Mouse (Mus musculus) midbrain, embryonic 15.5 days (tissue): ENCODE results near the gene Tmeff1. TPM values are rescaled to one million over a fixed set of nuclear protein-coding genes. Genes with fewer than 3 reads are reported as not detected.

ENCODE experiments used
- ATAC-seq: fragments of 200-750 bp; cut with Nextera tagmentation; replicated peaks from 2 replicates; pipeline ENCODE4 v1.8.0; 2017; ENCODE audit warnings: moderate TSS enrichment
- H3K27ac ChIP-seq: fragments of 300-500 bp; sonication (generic); 2 replicates; pipeline ENCODE4 v1.5.1; 2015; ENCODE audit warnings: mild to moderate bottlenecking, inconsistent platforms
- H3K27me3 ChIP-seq: fragments of 300-500 bp; sonication (generic); replicated peaks from 2 replicates; pipeline ENCODE4 v1.6.1; 2015; ENCODE audit warnings: inconsistent platforms
- H3K36me3 ChIP-seq: fragments of 300-500 bp; sonication (generic); replicated peaks from 2 replicates; pipeline ENCODE4 v1.6.1; 2015; ENCODE audit warnings: inconsistent platforms
- H3K4me1 ChIP-seq: fragments of 300-500 bp; sonication (generic); 2 replicates; pipeline ENCODE4 v1.6.1; 2015; ENCODE audit warnings: inconsistent platforms
- H3K4me2 ChIP-seq: fragments of 300-500 bp; sonication (generic); 2 replicates; pipeline ENCODE4 v1.6.1; 2015; ENCODE audit warnings: inconsistent platforms, mild to moderate bottlenecking, moderate library complexity
- H3K4me3 ChIP-seq: fragments of 300-500 bp; sonication (generic); 2 replicates; pipeline ENCODE4 v1.5.1; 2015; ENCODE audit warnings: mild to moderate bottlenecking, inconsistent platforms
- H3K9ac ChIP-seq: fragments of 300-500 bp; sonication (generic); 2 replicates; pipeline ENCODE4 v1.6.1; 2015; ENCODE audit warnings: mild to moderate bottlenecking, inconsistent platforms
- H3K9me3 ChIP-seq: fragments of 300-500 bp; sonication (generic); 2 replicates; pipeline ENCODE4 v1.6.1; 2016; ENCODE audit warnings: inconsistent platforms
- WGBS: fragments of 180-500 bp; shearing (Covaris S2); methylation state at CpG from one replicate; pipeline ENCODE4 v1.1.7; 2015; ENCODE audit warnings: mixed read lengths; 5-methylcytosine and 5-hydroxymethylcytosine counted together
- polyA plus RNA-seq: library from polyadenylated mRNA; unstranded; fragments of >200 nt; fragmentation: Nextera tagmentation; extraction: Ambion mirVana; gene quantifications from 2 replicates; pipeline ENCODE4 v1.2.1, GENCODE M21; 2015

Tmeff1 gene
- polyA plus RNA-seq, 1 experiment from 2014 or later: 293 TPM

DNA sequence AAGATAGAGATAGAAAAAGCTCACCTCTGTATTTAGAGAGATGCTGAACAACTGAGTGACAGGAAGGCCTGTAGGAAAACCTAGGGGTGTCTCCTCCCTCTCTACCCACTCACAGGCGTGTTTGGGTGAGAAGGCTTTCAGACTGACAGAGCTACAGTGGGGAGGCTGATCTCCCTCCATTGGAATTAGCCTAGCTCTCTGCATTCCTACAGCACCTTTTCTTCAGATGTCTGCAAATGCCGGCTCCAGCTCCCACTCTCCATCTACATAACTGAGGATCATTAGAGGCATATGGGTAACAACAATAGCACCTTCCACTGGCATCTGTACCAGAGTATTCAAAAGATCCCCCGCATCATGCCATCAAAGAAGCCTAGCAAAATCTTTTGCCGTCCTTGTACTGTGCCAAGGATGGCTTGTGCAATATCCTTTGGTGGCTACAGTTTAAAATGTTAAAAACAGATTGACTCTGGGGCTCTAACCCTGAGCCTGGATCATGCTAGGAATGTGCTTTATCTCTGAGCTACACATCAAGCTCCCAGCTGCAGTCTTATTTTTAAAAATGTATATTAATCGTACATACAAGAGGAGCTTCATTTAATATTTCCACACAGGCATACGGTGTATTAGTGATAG, 5.4 kb upstream of the Tmeff1 start:
- no peak for ATAC-seq
- peaks cover 24% of the 10 kb centered on the region for H3K4me1 ChIP-seq
- no peaks in the 10 kb centered on the region for H3K27me3 ChIP-seq
- 56% methylated on average over 6 of the region's 6 CpGs for WGBS
- H3K9ac ChIP-seq: no peak overlapping the region
- no peak overlapping the region for H3K4me3 ChIP-seq
- no peak overlapping the region for H3K27ac ChIP-seq
- H3K4me2 ChIP-seq: no peak overlapping the region
- no peaks in the 10 kb centered on the region for H3K36me3 ChIP-seq
- no peaks in the 10 kb centered on the region for H3K9me3 ChIP-seq

DNA sequence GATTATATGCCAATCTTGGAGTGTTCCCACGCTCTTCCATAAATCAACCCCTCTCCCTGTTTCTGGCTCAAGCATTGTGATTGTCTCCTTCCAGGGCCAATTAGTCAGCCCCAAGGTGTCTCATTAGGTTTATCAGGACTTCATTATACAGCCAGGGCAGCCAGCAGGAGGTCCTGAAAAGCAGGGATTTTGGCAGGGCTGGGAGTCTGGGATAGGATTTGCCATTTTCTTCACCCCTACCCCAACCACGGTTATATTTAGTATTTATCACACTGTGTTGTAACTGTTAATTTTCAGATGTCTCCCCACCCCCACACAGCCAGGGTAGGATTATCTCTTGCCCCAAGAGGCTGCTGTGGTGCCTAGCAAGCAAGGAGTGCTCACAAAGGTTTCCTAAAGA, 3.8 kb upstream of the Tmeff1 start:
- 9% methylated on average over 2 of the region's 2 CpGs for WGBS

DNA sequence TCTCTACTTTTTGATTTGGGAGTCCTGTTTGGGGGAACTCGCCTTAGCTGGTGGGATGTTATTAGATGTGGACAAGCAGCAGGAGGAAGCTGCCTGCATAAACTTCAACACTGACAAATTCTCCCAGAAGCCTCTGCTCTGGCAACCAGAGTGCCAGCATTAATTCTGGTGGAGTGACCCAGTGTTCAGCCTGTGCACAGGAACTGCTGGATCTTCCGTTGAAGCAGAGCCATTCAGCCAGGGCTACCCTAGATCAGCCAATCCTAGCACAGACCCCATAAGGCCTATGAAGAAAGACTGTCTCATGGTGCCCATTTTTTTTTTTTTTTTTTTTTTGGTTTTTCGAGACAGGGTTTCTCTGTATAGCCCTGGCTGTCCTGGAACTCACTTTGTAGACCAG, 3.0 kb upstream of the Tmeff1 start:
- Histone ChIP-seq H3K27me3 (no peaks in the 10 kb centered on the region), H3K4me1 (peaks cover 29% of the 10 kb centered on the region), H3K9ac (no peak overlapping the region), H3K4me2 (no peak overlapping the region), H3K4me3 (no peak overlapping the region), H3K36me3 (no peaks in the 10 kb centered on the region), H3K9me3 (no peaks in the 10 kb centered on the region), H3K27ac (no peak overlapping the region)
- WGBS: 38% methylated on average over 2 of the region's 3 CpGs
- no peak for ATAC-seq

More for the DNA sequence above, 3.8 kb upstream of the Tmeff1 start:
- Histone ChIP-seq H3K4me3 (no peak overlapping the region), H3K4me2 (no peak overlapping the region), H3K36me3 (no peaks in the 10 kb centered on the region), H3K27ac (peak overlapping the region; percentile 45), H3K27me3 (no peaks in the 10 kb centered on the region), H3K4me1 (peaks cover 24% of the 10 kb centered on the region), H3K9ac (no peak overlapping the region), H3K9me3 (no peaks in the 10 kb centered on the region)
- ATAC-seq: no peak

DNA sequence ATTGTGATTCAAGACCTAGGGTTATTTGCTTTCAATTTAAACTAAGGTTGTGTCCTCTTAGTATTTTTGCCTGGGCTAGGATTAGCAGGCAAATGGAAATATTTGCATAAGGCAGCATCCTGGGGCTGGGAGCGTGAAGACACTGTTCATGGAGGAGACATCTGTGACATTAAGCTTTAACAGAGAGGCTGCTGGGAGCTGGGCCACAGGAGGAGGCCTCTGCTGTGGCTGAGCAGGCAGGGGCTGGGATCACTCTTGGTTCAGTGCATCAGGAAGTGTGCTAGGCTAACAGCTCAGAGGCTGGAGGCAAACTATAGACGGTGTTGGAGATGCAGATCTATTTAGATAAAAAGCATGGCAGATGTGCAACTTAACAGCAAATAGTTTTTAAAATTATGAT, 2.0 kb upstream of the Tmeff1 start:
- H3K9me3 ChIP-seq: no peaks in the 10 kb centered on the region
- H3K36me3 ChIP-seq: no peaks in the 10 kb centered on the region
- no peaks in the 10 kb centered on the region for H3K27me3 ChIP-seq
- WGBS: 34% methylated on average over 2 of the region's 2 CpGs
- no peak for ATAC-seq
- H3K9ac ChIP-seq: no peak overlapping the region
- H3K4me1 ChIP-seq: peaks cover 34% of the 10 kb centered on the region
- H3K4me2 ChIP-seq: no peak overlapping the region
- H3K4me3 ChIP-seq: no peak overlapping the region
- H3K27ac ChIP-seq: no peak overlapping the region

DNA sequence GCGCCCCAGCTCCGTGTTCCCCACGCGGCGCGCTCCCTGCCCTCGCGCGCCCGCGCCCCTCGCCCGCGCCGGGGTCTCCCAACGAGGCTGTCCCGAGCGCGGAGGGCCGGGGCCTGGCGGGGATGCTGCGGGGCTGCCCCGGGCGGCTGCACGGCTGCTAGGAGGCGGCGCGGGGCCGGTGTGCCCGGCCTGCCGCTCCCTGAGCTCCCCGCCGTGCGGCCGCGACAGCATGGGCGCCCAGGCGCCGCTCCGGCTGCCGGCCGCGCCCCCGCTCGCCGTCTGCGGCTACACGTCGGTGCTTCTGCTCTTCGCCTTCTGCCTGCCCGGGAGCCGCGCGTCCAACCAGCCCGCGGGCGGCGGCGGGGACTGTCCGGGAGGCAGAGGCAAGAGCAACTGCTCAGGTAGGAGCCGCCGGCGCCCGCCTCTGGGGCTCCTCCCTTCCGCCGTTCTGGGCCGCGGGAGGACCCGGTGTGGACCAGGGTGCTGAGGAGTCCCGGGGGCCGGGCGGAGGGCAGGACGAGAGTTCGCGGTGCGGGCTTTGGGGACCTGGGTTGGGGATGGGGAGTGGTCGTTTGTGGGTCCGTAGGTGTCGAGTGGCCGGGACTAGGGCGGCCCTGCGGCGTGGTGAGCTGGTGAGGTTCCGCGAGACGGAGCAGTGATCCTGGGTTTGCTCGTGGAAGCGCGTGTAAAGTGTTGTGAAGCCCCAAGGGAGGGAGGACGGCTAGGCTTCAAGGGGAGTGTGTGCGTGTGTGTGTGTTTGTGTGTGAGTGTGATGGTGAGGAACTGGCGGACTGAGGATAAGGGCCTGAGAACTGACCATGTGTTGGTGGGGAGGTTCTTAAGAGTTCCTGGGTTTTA, 496 bp downstream of the Tmeff1 start:
- no peaks in the 10 kb centered on the region for H3K9me3 ChIP-seq
- H3K36me3 ChIP-seq: no peaks in the 10 kb centered on the region
- H3K4me2 ChIP-seq: peak overlapping the region; percentile 88
- H3K4me3 ChIP-seq: peak overlapping the region; percentile 83
- WGBS: under 1% methylated on average over 79 of the region's 92 CpGs
- peak overlapping the region; percentile 94 for H3K27ac ChIP-seq
- H3K27me3 ChIP-seq: no peaks in the 10 kb centered on the region
- peaks cover 50% of the 10 kb centered on the region for H3K4me1 ChIP-seq
- peak overlapping the region; percentile 89 for H3K9ac ChIP-seq
- peak; percentile 75 for ATAC-seq

DNA sequence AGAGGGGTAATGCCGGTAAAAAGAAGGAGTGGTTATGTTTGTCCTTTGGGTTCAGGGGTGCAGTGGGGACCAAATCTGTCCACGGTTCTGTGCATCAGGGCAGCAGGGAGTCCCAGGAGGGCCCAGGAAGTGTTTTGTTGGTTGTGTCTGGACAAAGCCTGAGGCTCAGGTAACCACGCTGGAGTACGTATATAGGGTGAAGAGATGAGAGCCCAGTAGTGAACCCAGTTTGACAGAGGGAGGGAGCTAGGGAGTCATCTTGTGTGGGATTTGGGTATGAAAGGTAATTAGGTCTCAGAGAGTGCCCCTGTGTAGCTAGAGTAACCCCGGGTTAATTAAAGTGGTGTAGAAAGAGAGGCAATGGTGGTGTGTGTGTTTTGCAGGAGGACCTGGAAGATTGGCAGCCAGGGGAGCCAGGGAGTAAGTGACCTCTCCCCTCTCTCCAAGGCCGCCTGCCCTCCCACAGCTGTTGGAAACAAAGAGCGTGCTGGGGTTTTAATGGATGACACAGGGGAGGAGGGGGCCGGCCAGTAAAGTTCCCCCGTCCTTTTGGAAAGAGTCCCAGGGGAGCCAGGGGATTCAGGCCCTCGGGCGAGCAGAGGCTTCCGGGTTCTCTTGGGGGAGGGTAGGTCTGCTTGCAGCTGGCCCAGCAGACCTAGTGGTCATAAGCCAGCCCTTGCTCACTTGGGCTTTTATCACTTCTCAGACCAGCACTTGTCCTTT, 1.3 kb downstream of the Tmeff1 start:
- peak; percentile 51 for ATAC-seq
- under 1% methylated on average over 12 of the region's 12 CpGs for WGBS

DNA sequence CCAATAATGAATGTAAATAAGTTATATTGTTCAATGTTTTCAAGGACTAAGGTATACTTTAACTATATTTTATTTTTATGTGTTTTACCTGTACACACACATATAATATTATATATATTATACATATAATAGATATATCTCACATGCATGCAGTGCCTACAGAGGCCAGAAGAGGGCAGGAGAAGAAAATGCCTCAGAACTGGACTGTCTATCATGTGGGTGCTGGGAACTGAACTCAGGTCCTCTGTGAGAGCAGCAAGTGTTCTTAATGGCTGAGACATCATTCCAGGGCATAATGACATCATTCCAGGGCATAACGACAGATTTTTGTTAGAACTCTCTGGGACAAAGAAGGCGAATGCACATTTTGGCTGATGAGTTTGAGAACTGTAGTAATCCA, 2.6 kb downstream of the Tmeff1 start:
- no peak overlapping the region for H3K4me3 ChIP-seq
- no peaks in the 10 kb centered on the region for H3K27me3 ChIP-seq
- no peaks in the 10 kb centered on the region for H3K36me3 ChIP-seq
- no peak overlapping the region for H3K9ac ChIP-seq
- H3K4me1 ChIP-seq: peaks cover 50% of the 10 kb centered on the region
- ATAC-seq: no peak
- H3K27ac ChIP-seq: no peak overlapping the region
- H3K9me3 ChIP-seq: no peaks in the 10 kb centered on the region
- no peak overlapping the region for H3K4me2 ChIP-seq
- 97% methylated on average over 2 of the region's 2 CpGs for WGBS

More for the DNA sequence above, 1.3 kb downstream of the Tmeff1 start:
- H3K4me2 ChIP-seq: peak overlapping the region; percentile 88
- H3K27ac ChIP-seq: peak overlapping the region; percentile 94
- H3K4me3 ChIP-seq: peak overlapping the region; percentile 83
- no peaks in the 10 kb centered on the region for H3K27me3 ChIP-seq
- peaks cover 45% of the 10 kb centered on the region for H3K4me1 ChIP-seq
- no peaks in the 10 kb centered on the region for H3K9me3 ChIP-seq
- peak overlapping the region; percentile 89 for H3K9ac ChIP-seq
- no peaks in the 10 kb centered on the region for H3K36me3 ChIP-seq

DNA sequence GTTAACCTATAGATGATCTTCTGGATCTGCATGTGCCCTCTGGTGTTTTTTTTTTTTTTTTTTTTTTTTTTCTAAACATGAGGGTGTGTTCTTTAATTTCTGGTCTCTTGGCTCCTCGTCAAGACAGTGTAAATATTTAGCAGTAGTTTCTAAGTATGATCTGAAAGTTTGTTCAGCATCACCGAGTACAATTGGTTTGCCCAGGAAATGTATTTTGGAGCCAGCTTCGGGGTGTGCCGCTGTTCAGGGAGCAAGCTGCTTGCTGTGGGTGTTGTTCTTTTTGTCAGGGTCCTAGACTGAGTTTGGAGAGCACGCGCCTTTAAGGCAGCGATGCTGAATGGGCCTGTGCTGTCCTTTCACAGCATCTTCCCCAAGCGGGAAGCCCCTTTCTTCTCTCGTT, 3.6 kb downstream of the Tmeff1 start:
- ATAC-seq: no peak
- H3K4me1 ChIP-seq: peaks cover 43% of the 10 kb centered on the region
- WGBS: 69% methylated on average over 9 of the region's 9 CpGs
- no peak overlapping the region for H3K4me2 ChIP-seq
- H3K9me3 ChIP-seq: no peaks in the 10 kb centered on the region
- no peaks in the 10 kb centered on the region for H3K36me3 ChIP-seq
- H3K9ac ChIP-seq: no peak overlapping the region
- H3K27me3 ChIP-seq: no peaks in the 10 kb centered on the region
- no peak overlapping the region for H3K4me3 ChIP-seq
- no peak overlapping the region for H3K27ac ChIP-seq

DNA sequence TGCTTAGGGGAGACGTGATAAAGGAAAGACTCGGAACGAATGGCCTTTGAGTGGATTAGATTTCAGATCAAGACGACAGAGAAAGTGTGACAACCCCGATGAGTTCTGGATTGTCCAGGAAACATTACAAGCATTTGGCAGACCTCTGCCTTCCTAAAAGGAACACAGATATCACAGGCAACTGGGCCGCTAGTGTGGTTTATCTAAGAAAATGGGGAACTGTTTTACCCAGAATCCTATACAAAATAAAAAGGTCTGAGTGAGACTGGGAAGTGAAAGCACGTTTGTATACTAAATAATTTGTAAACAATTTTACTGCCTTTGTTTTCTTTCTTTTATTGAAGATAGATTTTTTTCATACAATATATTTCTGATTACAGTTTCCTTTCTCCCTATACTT, 5.9 kb downstream of the Tmeff1 start:
- no peak overlapping the region for H3K4me3 ChIP-seq
- H3K4me2 ChIP-seq: no peak overlapping the region
- H3K27ac ChIP-seq: no peak overlapping the region
- H3K36me3 ChIP-seq: no peaks in the 10 kb centered on the region
- peaks cover 36% of the 10 kb centered on the region for H3K4me1 ChIP-seq
- WGBS: 79% methylated on average over 7 of the region's 7 CpGs
- H3K9ac ChIP-seq: no peak overlapping the region
- no peaks in the 10 kb centered on the region for H3K27me3 ChIP-seq
- ATAC-seq: no peak
- H3K9me3 ChIP-seq: no peaks in the 10 kb centered on the region

DNA sequence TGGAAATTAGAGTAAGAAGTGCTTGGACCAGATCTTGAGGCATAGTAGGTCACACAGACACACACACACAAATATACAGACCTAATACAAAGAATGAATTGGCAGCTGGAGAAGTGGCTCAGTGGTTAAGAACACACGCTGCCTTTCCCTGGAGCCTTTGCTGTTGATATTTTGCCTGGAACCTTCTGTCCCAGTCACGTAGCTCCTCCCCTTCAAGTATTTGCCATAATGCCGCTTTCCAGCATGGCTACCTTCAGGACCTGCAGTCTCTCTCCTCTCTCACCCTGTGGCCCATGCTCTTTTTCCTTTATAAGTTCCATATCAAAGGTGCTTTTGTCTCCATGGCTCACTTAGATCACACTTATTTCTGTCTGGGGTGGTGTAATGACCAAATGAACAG, 6.4 kb downstream of the Tmeff1 start:
- H3K4me1 ChIP-seq: peaks cover 36% of the 10 kb centered on the region
- H3K9ac ChIP-seq: no peak overlapping the region
- no peak overlapping the region for H3K27ac ChIP-seq
- no peak overlapping the region for H3K4me3 ChIP-seq
- WGBS: 80% methylated on average over 3 of the region's 3 CpGs
- no peaks in the 10 kb centered on the region for H3K27me3 ChIP-seq
- no peaks in the 10 kb centered on the region for H3K36me3 ChIP-seq
- no peak overlapping the region for H3K4me2 ChIP-seq
- no peaks in the 10 kb centered on the region for H3K9me3 ChIP-seq
- ATAC-seq: no peak

DNA sequence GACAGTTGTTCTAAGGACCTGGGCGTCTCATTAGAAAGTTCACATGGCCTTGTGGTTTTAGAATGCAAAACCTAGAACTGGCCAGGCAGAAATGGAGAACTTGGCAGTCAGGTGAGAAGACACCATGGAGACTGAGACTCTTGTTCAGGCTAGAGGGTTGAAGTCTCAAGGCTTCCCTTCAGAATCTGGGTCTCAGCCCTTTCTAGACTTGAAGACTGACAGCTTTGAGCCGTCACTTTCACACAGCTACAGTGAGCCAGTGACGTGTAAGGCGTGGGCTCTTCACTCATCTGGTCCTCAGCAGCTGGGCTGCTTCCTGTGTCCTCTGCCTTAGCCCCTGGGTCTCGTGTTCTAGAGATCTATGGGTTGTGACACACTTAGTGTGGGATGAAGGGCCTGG, 7.4 kb downstream of the Tmeff1 start:
- H3K4me2 ChIP-seq: no peak overlapping the region
- no peak overlapping the region for H3K9ac ChIP-seq
- no peak for ATAC-seq

DNA sequence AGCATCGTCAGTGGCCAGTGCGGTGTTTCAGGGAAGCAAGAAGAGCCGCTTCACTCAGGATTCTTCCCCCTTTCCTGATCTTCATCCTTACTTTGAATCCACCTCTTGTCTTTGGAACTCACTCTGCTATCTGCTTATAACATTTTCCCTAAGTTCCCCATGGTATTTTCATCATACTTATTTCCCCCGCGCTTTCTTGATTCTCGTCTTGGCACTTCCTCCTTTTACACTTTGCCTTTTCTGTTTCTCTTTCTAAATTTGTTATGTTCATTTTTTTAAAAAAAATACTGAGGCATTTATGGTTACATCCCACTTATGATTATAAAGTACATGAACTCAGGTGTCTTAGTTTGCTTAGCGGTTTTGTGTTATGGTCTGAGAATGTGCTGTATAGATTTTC, 7.9 kb downstream of the Tmeff1 start:
- Histone ChIP-seq H3K4me3 (no peak overlapping the region), H3K9me3 (no peaks in the 10 kb centered on the region), H3K4me2 (no peak overlapping the region), H3K4me1 (peaks cover 30% of the 10 kb centered on the region), H3K27me3 (no peaks in the 10 kb centered on the region), H3K9ac (no peak overlapping the region), H3K36me3 (no peaks in the 10 kb centered on the region), H3K27ac (no peak overlapping the region)
- WGBS: 93% methylated on average over 7 of the region's 7 CpGs
- ATAC-seq: no peak

More for the DNA sequence above, 7.4 kb downstream of the Tmeff1 start:
- no peaks in the 10 kb centered on the region for H3K9me3 ChIP-seq
- H3K27ac ChIP-seq: no peak overlapping the region
- H3K36me3 ChIP-seq: no peaks in the 10 kb centered on the region
- H3K4me3 ChIP-seq: no peak overlapping the region
- 77% methylated on average over 5 of the region's 5 CpGs for WGBS
- peaks cover 29% of the 10 kb centered on the region for H3K4me1 ChIP-seq
- no peaks in the 10 kb centered on the region for H3K27me3 ChIP-seq
